Mouse (Mus musculus): ENCODE data around the gene Ankrd13a.

Ankrd13a gene

DNA sequence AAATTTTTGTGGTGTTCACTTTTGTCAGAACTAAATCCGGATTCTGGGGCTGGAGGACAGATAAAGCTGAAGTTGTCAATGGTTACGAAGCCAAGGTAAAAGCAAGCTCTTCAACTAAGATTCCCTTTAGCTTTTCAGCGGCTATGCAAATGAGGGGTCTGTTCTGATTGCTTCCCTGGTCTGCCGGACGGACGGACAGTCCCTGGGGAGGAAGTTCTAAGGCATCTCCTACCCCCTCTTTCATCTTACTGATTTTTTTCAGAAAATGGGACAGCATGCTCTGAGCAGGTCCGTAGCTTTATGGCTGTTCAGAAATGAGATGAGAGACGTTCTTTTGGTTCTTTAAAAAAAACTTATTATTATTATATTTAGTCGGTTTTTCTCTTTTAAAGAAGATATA is 21.2 kb downstream of the Ankrd13a start:
- DNase-seq (ENCODE audit: extremely low spot score, low read depth, low spot score): no peak

DNA sequence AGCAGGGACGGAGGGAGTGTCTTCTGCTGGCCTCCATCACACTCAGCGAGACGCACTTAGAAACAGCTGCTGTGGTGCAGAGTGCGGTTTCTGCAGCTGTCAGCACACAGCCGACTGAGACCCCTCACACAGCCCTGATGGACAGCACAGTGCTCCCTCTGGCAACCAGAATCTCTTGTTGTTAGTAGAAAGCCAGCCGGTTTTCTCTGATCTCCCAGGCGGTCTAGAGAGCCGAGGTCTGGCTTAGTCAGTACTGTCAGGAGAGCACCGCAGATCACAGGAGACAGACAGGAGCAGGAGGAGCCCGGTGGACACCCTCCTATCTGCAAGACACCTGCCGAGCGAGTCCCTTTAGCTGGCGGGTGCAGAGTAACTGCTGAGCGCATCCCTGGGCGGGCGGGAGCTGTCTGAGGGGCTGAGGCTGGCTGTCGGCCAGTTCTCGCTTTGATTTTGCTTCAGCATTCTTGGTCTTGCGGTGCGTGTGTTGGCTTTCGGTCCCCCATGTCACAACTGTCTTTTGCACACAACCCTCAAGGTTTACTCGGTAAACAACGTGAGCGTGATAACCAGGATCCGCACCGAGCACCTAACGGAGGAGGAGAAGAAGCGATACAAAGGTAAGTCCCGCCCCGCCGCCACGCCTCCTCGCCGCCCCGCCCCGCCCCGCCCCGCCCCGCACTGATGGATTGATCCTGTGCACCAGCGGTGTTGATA is 22.0 kb downstream of the Ankrd13a start:
- DNase-seq (ENCODE audit: extremely low spot score, low read depth, low spot score): no peak

DNA sequence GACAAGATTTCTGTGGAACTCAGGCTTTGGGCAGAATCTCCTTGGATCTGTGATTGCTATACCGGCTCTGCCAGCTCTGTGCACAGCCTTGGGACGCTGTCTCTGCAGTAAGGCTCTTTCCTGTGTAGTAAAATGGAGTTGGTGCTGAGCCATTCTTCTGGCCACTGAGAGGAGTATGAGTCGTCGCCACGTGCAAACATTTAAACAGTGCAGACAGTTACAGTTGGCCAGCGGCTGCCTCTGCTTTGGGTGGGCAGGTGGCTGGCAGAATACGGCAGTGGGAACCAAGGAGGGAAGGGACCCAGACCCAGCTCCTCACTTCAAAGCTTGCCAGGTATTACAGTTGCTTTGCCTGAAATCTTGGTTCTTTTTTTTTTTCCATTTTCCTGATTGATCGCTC is 22.8 kb downstream of the Ankrd13a start:
- no peak for DNase-seq (ENCODE audit: extremely low spot score, low read depth, low spot score)

DNA sequence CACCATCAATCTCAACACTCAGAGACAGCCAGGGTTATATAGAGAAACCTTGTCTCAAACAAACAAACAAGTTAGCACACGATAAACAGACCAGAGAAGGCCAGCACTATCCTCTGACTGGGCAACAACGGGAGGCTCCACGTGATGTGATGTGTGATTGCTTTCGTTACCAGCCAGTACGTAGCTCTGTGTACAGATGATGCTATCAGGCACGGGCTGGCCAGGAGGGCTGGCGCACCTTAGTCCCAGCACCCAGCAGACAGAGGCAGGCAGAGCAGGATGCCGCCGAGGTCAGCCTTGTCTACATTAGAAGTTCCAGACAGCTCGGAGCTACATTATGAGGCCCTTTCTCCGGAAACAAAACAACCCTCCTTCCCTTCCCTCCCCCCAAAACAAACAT is 25.4 kb downstream of the Ankrd13a start:
- no peak for DNase-seq (ENCODE audit: extremely low spot score, low read depth, low spot score)

DNA sequence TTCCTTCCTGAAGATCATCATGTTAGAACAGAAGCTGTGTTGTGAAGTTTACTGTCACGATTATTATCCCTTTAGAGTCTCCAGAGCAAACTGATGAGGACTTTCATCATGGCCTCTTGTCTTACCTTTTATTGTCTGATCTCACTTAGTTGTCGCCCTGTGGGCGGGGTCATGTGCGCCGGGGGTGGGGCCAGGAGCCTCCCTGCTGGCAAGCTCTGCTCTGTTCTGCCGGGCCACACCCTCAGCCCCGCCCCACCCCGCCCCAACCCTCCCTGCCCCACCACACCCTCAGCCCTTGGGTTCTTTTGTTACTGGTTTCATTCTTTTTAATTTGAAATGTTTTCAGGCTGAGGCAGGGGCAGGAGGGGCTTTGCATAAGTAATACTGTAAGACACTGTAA is 26.6 kb downstream of the Ankrd13a start:
- no peak for DNase-seq (ENCODE audit: extremely low spot score, low read depth, low spot score)

DNA sequence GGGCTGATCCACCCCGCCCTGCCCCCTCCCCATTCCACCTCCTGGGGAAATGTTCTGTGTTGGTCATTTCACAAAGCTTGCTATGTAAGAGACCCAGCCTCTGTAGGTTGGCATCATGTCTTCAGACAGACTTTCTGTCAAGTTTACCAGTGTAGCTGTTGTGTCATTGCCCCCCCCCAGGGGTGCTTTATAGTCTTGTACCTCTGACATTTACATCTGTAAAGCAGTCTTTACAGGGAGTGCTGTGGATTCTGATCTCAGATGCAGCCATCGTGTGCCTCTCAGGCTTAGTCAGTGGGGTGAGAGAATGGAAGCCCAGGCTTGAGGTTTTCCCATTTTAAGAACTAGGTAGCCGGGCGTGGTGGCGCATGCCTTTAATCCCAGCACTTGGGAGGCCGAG is 27.4 kb downstream of the Ankrd13a start:
- DNase-seq (ENCODE audit: extremely low spot score, low read depth, low spot score): no peak

DNA sequence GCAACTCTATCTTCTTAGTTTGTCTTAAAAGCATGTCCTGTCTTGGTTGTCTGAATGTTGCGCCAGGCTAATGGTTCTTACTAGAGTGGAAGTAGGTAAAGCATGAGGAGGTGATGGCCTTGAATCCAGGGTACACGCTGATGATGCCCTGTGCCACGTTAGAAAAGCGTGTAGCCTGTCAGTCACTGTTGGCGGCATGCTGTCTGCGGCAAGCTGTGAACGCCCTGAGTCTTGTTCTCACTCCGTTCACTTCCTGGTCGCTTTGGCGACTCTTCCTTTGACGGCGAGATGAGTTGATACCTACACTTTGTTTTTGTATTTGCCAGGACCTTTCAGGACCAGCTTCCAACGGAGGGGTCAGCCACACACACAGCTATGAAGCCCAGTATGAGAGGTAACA is 28.8 kb downstream of the Ankrd13a start:
- no peak for DNase-seq (ENCODE audit: extremely low spot score, low read depth, low spot score)

DNA sequence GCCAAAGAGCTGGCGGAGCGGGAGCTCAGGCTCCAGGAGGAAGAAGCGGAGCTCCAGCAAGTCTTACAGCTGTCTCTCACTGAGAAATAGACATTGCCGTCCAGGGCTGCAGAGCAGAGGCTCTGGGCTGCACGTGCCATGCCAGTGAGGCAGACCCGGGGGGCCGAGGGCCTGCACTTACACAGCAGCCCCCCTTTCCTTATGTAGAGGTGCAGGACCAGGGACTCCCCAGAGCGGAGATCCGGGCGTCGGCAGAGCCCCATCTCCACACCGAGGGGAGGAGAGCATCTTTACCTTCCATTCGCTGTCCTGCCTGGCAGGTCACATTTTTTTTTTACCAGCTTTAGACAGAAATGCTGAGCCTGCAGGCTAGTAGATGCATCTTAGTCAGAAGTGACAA is 29.9 kb downstream of the Ankrd13a start:
- no peak for DNase-seq (ENCODE audit: extremely low spot score, low read depth, low spot score)

DNA sequence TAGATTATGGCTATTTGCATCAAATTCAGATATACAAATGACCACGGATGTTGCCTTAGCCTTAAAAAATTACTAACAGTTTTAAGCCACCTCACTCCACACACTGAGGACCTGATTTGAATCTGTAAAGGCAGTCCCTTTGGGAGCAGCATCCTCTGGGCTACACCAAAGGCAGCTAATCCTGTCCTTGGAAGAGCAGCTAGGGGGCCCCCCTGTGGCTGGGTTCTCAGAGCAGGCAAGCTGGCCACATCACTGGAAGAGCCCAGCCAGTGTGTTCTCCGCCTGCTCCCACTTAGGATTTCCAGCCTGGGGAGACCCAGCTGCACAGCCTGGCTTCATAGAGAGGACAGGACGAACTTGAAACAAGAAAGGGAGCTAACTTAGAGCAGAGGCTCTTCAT is 30.5 kb downstream of the Ankrd13a start:
- no peak for DNase-seq (ENCODE audit: extremely low spot score, low read depth, low spot score)

DNA sequence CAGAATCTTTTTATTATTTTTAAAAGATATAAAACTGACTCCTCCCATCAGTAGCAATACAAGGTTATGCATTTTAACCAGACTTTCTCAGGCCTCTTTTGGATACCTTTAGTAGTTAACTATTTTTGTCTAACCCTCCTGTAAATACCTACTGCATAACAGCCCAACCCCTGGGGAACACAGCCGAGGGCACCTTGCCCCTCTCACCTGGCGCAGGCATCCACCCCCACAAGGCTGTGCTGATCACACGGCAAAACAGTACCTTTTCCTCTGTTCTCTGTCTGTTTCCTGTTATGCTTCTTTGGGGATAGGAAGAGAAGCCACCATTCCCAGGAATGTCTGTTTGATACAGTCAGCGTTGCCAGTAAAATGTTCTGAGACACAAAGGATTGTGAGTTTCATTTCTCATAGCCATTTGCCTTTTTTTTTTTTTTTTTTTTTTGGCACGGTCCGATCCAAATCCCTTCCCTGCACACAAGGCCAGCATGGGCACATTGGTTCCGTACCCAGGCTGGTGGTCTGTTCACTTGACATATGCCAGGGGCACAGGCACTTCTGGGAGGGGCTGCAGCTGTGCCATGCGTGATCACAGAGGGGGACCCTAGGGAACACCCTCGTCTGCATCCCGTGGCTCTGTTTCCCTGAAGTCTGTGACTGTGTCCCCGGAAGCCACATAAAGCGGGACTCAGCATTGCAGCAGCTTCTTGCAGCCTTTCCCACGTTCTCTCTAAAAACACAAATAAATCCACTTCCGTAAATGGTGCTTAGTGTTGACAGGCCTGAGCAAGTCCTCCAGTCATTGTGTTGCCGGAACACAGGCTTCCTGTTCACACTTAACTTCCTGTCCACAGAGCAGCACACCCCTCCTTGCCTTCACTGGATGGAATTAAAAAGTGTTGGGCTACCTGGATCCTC is 31.2 kb downstream of the Ankrd13a start:
- DNase-seq (ENCODE audit: extremely low spot score, low read depth, low spot score): no peak

DNA sequence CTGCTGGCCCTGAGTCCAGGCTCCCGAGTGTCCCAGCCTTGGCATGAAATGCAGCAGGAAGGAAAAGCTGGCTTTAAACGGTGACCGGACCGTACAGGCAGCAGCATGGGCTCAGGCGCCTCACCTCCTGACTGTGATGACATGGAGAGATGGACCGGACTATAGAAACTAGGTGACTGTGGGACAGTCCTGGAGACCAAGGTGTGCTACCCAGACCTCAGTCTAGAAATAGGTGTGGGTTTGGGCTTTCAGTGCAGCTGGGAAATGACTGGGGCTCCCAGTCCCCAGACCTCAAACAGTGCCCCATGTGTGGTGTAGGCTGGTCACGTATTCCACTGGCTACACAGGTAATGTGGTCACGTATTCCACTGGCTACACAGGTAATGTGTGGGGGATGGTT is 32.2 kb downstream of the Ankrd13a start:
- no peak for DNase-seq (ENCODE audit: extremely low spot score, low read depth, low spot score)

DNA sequence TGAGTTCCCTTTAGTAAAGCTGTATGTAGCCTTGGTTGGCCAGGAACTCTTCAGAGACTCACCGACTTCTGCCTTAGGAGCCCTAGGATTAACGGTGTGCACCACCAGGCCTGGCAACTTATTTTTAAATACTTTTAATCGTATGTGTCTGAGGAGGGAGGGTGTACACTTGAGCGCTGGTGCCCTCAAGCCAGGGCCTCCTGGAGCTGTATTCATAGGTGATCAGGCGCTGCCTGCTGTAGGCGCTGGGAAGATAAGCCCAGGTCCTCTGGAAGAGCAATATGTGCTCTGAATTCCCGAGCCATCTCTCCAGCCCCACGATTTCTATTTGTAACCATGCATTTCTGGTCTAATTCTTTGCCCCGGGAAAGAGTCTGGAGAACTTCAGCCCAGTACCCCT is 32.6 kb downstream of the Ankrd13a start:
- no peak for DNase-seq (ENCODE audit: extremely low spot score, low read depth, low spot score)

DNA sequence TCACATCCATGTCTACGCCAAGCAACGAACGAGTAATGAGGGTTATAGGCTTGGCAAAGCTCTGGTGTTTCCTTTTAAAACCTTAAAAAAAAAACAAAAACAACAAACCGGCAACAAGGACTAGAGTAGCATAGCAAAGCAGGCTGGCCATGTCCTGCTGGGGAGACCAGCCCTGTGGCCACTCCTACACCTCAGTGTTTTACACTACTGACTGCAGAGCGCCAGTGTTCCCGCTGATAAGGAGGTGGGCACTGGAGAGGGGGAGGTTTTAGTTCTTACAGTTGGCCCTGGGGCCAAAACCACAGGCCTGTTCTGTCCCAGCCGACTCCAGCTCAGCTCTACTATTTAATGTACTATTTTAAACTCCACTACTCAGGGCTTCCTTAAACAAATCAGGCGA is 33.0 kb downstream of the Ankrd13a start:
- no peak for DNase-seq (ENCODE audit: extremely low spot score, low read depth, low spot score)

DNA sequence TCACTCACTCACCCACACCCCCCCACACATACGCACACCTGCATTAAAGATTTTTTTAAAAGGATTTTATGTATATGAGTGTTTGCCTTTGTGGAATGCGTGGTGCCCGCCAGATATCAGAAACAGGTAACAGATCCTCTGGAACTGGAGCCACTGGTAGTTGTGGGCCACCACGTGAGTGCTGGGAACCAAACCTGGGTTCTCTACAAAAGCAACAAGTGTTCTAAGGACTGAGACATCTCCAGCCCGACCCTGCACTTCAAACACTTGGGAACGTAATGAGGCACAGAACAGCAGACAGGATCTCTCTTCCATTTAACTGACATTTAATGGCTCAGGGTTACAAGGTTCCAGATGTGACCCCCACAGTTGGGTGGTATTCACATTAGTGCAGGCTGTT is 33.4 kb downstream of the Ankrd13a start:
- no peak for DNase-seq (ENCODE audit: extremely low spot score, low read depth, low spot score)

DNA sequence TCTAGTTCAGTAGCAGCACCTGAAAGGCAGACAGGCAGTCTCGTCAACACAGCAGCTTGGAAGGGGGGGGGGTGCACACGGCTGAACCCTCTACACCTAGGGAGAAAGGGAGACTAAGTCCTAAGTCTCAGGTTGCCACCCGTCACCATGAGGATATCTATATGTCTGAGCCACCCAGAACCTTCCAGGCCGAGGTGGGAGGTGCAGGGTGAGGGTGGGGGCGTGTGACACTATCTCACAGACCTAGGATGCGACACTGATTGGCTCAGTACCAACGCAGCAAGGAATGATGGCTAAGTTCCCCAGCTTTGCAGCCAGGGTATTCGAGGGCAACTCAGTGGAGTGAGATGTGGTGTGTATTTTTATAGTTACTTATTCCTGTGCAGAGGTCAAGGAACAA is 33.9 kb downstream of the Ankrd13a start:
- no peak for DNase-seq (ENCODE audit: extremely low spot score, low read depth, low spot score)

DNA sequence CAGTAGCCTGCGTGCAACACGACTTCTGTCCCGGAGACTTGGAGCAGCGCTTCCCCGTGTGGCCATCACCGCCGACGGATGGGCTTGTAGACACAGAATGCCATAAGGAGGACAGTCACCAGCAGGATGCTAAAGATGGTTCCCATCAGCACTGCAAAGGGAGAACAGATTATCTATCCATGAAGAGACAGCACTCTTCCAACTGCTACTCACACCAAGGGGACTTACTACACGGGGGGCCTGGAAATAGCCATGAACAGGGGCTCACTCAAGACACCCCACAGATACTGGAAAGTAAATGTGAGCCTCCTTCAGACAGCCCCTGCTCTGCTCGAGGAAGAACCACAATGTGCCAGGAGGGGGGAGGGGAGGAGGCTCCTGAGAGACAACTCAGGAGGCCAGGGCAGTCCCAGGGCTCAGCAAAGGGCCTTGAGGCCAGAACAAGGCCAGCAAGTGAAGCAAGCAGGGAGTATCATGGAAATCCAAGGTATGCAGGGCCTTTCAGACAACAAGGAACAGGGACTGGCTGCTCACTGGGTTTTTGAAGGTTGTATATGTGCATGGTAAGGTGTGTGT is 34.8 kb downstream of the Ankrd13a start:
- DNase-seq (ENCODE audit: extremely low spot score, low read depth, low spot score): no peak

DNA sequence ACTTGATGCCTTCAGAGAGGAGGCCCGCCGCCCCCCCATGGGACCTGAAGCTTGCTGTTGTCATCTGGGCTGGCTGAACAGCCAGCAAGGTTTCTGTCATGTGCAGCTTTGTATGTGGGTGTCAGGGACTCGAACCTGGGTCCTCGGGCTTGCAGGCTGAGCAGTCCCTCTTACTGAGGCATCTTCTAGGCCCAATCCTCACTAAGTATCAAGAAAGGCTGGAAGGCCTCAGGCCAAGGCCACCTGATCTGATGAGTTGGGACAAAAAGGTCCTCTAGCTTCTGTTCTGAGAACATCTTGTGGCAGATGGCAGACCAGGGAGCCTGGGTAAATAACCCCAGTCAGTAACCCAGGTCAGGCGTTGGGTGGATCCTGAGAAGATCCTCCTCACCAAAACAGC is 35.3 kb downstream of the Ankrd13a start:
- no peak for DNase-seq (ENCODE audit: extremely low spot score, low read depth, low spot score)

DNA sequence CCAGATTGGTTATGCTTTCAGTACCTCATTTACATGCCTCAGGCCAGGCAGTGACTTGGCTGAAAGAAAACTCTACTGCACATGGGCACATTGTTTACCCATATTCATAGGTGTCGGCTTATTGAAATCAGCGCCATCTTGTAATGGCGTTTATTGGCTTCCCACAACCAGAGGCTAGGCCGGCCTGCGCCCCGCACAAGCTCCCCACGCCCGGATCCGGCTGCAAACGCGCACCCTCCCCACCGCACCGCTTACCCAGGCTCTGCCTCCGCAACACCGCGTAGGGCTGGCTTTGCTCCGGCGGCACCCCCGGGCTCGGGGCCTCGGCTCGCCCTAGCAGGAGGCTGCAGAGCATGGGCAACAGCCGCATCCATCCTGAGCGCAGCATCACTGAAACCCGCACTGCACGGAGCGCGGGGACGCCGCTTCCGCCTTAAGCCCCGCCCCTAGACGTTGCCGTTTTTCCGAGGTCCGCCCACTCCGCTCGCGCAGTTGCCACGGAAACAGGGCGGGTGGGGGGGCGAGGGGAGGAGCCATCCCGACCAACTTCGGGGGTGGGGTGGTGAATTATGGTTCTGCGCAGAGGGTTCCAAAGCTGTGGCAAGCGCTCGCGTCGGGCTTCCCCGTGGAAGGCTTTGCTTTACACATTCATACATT is 39.2 kb downstream of the Ankrd13a start:
- no peak for DNase-seq (ENCODE audit: extremely low spot score, low read depth, low spot score)

DNA sequence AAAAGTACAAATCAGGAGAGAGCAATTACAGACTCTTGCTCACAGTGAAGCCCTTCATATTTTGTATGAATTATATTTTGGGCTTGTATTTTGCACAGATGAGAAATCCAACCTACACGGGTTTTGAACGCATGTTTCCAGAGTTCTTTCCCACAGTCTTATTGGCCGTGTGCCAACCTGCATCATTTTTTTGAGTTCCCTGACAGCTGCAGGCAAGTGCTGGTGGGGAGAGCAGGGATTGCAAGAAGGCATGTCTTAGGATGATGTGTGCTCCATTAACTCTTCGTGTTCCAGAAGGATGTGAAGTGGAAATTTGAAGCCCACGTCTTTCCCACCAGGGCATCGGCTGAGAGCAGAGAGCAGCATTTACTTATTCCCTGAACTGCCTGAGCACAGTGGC is 42.1 kb downstream of the Ankrd13a start:
- DNase-seq (ENCODE audit: extremely low spot score, low read depth, low spot score): no peak

DNA sequence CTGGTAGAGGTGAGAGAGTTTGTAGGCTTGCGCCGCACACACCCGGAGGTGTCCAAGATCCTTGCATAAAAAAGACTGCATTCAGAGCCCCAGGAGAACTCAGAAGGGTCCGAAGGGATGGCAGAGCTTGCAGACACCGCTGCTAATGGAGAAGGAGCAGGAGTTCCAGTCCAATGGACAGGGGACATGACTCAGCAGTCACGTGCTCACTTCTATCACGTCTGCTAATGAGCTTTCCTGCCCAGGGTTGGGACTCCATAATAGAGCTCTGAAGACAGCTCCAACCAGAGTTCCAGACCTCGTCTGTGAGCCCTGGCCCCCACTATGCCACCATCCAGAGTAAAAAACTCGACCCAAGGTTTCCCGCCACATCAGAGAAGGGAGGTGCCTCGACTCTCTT is 43.6 kb downstream of the Ankrd13a start:
- DNase-seq (ENCODE audit: extremely low spot score, low read depth, low spot score): no peak

DNA sequence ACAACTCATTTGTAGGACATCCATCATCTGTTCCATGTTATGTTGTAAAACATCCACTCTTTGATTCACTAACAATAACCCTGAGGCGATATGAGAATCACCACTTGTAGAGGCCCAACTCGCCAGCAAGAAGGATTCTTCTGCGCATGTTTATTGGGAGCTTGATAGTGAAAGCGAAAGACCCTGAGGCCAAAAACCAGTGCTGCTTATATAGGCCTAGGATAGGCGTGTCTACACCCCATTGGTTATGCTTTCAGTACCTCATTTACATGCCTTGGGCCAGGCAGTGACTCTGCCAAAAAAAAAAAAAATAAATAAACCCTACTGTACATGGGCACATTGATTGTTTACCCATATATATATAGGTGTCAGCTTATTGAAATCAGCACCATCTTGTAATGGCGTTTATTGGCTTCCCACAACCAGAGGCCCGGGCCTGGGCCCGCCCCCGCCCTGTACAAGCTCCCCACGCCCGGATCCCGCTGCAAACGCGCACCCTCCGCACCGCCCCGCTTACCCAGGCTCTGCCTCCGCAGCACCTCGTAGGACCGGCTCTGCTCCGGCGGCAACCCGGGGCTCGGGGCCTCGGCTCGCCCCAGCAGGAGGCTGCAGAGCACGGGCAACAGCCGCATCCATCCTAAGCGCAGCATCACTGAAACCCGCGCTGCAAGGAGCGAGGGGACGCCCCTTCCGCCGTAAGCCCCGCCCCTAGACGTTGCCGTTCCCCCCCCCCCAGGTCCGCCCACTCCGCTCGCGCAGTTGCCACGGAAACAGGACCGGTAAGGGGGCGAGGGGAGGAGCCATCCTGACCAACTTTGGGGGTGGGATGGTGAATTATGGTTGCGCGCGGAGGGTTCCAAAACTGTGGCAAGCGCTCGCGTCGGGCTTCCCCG is 48.6 kb downstream of the Ankrd13a start, which contains the start of gene 1500011B03Rik:
Gene 1500011B03Rik, minus strand, starts transcription at position 673 of the 893 bp plus-strand sequence.
- no peak for DNase-seq (ENCODE audit: extremely low spot score, low read depth, low spot score)
